Mouse (Mus musculus): ENCODE data around the gene Adam10. TPM values are rescaled to one million over a fixed set of nuclear protein-coding genes. Genes with fewer than 3 reads are reported as not detected.

Adam10 gene
- polyA plus RNA-seq, 1 experiment from 2014 or later: 64.6 TPM

DNA sequence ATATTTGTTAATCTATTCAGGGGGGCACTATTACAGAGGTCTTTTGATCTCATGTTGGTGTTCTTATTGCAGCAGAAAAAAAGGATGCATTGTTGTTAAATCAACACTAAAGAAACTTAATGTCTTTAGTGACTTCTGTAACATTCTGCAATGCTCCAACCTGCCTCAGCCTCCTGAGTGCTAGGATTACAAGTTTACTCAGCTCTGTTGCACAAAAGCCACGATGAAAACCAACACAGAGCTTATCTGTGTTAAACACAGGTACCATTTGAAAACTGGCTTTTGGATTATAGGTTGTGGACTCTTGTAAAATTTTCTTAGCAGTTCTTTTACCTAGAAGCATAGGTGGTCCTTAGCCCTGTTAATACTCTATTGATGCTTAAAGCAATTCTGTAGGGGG, 19.3 kb downstream of the Adam10 start:
- H3K27me3 ChIP-seq (replicated peaks; ENCODE audit: insufficient read depth, low read length): no peaks in the 10 kb centered on the region
- no peak for ATAC-seq

DNA sequence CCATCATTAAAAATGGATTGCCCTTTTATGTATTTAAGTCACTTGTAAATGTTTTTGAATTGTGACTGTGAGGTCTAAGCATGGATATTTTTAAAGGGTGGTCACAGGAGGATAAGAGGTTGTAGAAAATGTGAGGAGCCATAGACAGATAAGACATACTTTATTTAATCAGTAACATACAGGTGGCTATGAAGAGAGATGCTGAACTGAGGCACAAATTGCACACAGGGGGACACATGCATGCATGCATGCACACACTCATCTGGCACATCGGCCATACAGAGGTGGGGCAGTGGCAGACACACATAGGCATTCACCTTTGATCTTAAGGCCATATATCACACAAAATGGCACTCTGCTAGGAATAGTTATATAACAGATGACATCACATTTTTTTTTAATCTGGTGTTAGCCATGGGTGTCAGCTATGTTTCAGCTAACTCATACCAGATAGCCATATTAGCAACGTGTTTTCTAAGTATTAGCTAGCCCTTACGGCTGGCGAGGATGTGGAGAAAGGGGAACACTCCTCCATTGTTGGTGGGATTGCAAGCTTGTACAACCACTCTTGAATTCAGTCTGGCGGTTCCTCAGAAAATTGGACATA, 24.9 kb downstream of the Adam10 start:
- ATAC-seq: no peak
- H3K4me2 ChIP-seq (replicated peaks; ENCODE audit: low read depth, low read length): no peak overlapping the region
- no peak for DNase-seq (ENCODE audit: low spot score)
- no peak overlapping the region for H3K27ac ChIP-seq (ENCODE audit: low read length)
- no peak overlapping the region for H3K4me3 ChIP-seq (ENCODE audit: low read depth, low read length)
- 93% methylated on average over 5 of the region's 5 CpGs for WGBS
- H3K27me3 ChIP-seq (replicated peaks; ENCODE audit: insufficient read depth, low read length): no peaks in the 10 kb centered on the region
- no peaks in the 10 kb centered on the region for H3K36me3 ChIP-seq (ENCODE audit: insufficient read depth, low read length)
- peaks cover 2% of the 10 kb centered on the region; the same call in 1 of the 2 replicates for H3K4me1 ChIP-seq (ENCODE audit: insufficient read depth, low read depth, low read length)
- no peak overlapping the region for H3K9ac ChIP-seq (replicated peaks; ENCODE audit: low read depth)
- TF ChIP-seq CTCF (IDR thresholded peaks at IDR 0.05) (no peak), EP300 (IDR thresholded peaks at IDR 0.05) (no peak)
- H3K9me3 ChIP-seq (ENCODE audit: low read length): no peaks in the 10 kb centered on the region

More for the DNA sequence above, 19.3 kb downstream of the Adam10 start:
- TF ChIP-seq EP300 (IDR thresholded peaks at IDR 0.05): no peak
- TF ChIP-seq CTCF (IDR thresholded peaks at IDR 0.05): no peak
- Histone ChIP-seq H3K4me2 (replicated peaks; ENCODE audit: low read depth, low read length) (no peak overlapping the region), H3K36me3 (ENCODE audit: insufficient read depth, low read length) (no peaks in the 10 kb centered on the region), H3K9me3 (ENCODE audit: low read length) (no peaks in the 10 kb centered on the region), H3K4me3 (ENCODE audit: low read depth, low read length) (no peak overlapping the region), H3K9ac (replicated peaks; ENCODE audit: low read depth) (no peak overlapping the region), H3K27ac (ENCODE audit: low read length) (no peak overlapping the region), H3K4me1 (ENCODE audit: insufficient read depth, low read depth, low read length) (peaks cover 2% of the 10 kb centered on the region; the same call in 1 of the 2 replicates)
- 58% methylated on average over 1 of the region's 1 CpGs for WGBS
- no peak for DNase-seq (ENCODE audit: low spot score)

DNA sequence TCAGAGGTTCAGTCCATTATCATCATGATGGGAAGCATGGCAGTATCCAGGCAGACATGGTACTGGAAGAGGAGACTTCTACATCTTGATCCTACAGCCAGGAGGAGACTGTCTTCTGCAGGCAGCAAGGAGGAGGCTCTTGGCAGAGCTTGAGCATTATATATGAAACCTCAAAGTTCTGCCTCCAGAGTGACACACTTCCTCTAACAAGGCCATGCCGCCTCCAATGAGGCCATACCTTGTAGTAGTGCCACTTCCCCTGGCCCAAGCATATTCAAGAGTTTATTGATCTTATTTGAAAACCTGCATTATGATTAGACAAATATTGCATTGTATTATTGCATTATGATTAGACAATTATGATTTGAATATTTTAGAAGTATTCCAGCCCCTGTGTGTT, 27.6 kb downstream of the Adam10 start:
- Histone ChIP-seq H3K9me3 (ENCODE audit: low read length) (no peaks in the 10 kb centered on the region), H3K9ac (replicated peaks; ENCODE audit: low read depth) (no peak overlapping the region), H3K4me3 (ENCODE audit: low read depth, low read length) (no peak overlapping the region), H3K4me1 (ENCODE audit: insufficient read depth, low read depth, low read length) (no peaks in the 10 kb centered on the region), H3K27ac (ENCODE audit: low read length) (no peak overlapping the region), H3K36me3 (ENCODE audit: insufficient read depth, low read length) (no peaks in the 10 kb centered on the region), H3K4me2 (replicated peaks; ENCODE audit: low read depth, low read length) (no peak overlapping the region), H3K27me3 (replicated peaks; ENCODE audit: insufficient read depth, low read length) (no peaks in the 10 kb centered on the region)
- DNase-seq (ENCODE audit: low spot score) (no peak), ATAC-seq (no peak)
- 100% methylated on average over 1 of the region's 1 CpGs for WGBS
- TF ChIP-seq EP300 (IDR thresholded peaks at IDR 0.05): no peak
- TF ChIP-seq CTCF (IDR thresholded peaks at IDR 0.05): no peak

DNA sequence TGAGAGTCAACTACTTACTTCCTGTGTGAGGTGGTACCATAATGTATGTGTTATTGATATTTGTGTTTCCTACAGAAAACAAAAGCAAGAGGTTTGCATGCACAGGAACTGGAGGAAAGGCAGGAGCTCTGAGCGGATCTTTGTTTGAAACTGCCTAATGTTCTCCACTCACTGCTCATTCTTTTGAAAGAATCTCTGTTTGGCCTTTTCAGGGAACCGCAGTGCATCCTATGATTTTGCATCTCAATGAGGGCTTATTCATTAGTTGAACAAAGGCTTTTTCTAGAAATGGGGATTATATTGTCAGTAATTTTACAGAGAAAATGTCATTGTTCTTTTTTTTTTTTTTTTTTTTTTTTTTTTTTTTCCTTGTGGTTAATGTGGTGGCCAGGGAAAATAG, 50.7 kb downstream of the Adam10 start:
- Histone ChIP-seq H3K27me3 (replicated peaks; ENCODE audit: insufficient read depth, low read length) (no peaks in the 10 kb centered on the region), H3K9me3 (ENCODE audit: low read length) (no peaks in the 10 kb centered on the region), H3K36me3 (ENCODE audit: insufficient read depth, low read length) (no peaks in the 10 kb centered on the region), H3K4me1 (ENCODE audit: insufficient read depth, low read depth, low read length) (no peaks in the 10 kb centered on the region), H3K4me2 (replicated peaks; ENCODE audit: low read depth, low read length) (no peak overlapping the region), H3K27ac (ENCODE audit: low read length) (no peak overlapping the region), H3K9ac (replicated peaks; ENCODE audit: low read depth) (no peak overlapping the region), H3K4me3 (ENCODE audit: low read depth, low read length) (no peak overlapping the region)
- no peak for DNase-seq (ENCODE audit: low spot score)
- no peak for ATAC-seq
- 76% methylated on average over 2 of the region's 2 CpGs for WGBS
- TF ChIP-seq CTCF (IDR thresholded peaks at IDR 0.05) (no peak), EP300 (IDR thresholded peaks at IDR 0.05) (no peak)

DNA sequence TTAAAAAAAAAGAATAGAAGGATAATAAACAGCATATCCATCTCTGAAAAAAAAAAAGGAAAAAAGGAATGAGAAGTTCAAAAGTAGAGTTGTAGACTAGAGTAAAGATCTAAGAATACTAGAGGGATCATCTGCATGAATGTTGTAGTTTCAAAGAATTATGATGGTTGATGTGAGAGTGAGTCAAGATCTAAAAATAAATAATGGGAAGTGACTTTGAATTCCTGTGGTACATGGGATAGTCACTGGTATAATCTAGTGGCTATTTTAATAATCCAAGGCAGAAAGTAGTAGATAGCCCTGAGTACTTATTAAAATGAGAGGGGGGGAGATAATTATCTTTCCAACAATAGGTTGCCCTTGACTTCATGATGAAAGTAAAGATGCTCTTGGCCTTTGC, 52.3 kb downstream of the Adam10 start:
- TF ChIP-seq EP300 (IDR thresholded peaks at IDR 0.05): no peak
- no peak for TF ChIP-seq CTCF (IDR thresholded peaks at IDR 0.05)
- H3K36me3 ChIP-seq (ENCODE audit: insufficient read depth, low read length): no peaks in the 10 kb centered on the region
- no peaks in the 10 kb centered on the region for H3K9me3 ChIP-seq (ENCODE audit: low read length)
- no peaks in the 10 kb centered on the region for H3K27me3 ChIP-seq (replicated peaks; ENCODE audit: insufficient read depth, low read length)
- H3K9ac ChIP-seq (replicated peaks; ENCODE audit: low read depth): no peak overlapping the region
- no peak overlapping the region for H3K27ac ChIP-seq (ENCODE audit: low read length)
- DNase-seq (ENCODE audit: low spot score) (no peak), ATAC-seq (no peak)
- no peak overlapping the region for H3K4me2 ChIP-seq (replicated peaks; ENCODE audit: low read depth, low read length)
- no peaks in the 10 kb centered on the region for H3K4me1 ChIP-seq (ENCODE audit: insufficient read depth, low read depth, low read length)
- H3K4me3 ChIP-seq (ENCODE audit: low read depth, low read length): no peak overlapping the region

DNA sequence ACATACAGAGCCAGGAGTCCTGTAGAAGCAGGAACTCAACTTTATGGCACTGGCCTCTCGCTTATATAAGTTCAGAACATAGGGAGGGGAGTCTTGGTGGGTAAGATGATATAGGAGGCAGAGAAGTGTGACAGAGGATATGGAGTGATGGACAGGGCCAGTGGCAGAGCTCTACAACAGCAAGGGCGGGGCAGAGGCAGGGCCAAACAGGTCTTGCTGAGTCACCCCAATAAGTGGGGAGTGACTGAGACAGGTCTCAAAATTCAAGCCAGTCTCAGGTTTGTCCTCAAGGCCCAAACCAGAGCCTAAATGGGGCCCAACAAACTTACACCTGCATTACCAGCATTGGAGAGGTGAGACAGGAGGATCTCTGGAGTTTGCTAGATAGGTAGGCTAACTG, 54.4 kb downstream of the Adam10 start:
- Histone ChIP-seq H3K27me3 (replicated peaks; ENCODE audit: insufficient read depth, low read length) (no peaks in the 10 kb centered on the region), H3K4me1 (ENCODE audit: insufficient read depth, low read depth, low read length) (no peaks in the 10 kb centered on the region), H3K36me3 (ENCODE audit: insufficient read depth, low read length) (no peaks in the 10 kb centered on the region), H3K4me3 (ENCODE audit: low read depth, low read length) (no peak overlapping the region), H3K27ac (ENCODE audit: low read length) (no peak overlapping the region), H3K4me2 (replicated peaks; ENCODE audit: low read depth, low read length) (no peak overlapping the region), H3K9me3 (ENCODE audit: low read length) (no peaks in the 10 kb centered on the region), H3K9ac (replicated peaks; ENCODE audit: low read depth) (no peak overlapping the region)
- 97% methylated on average over 2 of the region's 2 CpGs for WGBS
- TF ChIP-seq CTCF (IDR thresholded peaks at IDR 0.05): no peak
- TF ChIP-seq EP300 (IDR thresholded peaks at IDR 0.05): no peak
- DNase-seq (ENCODE audit: low spot score): no peak
- no peak for ATAC-seq

DNA sequence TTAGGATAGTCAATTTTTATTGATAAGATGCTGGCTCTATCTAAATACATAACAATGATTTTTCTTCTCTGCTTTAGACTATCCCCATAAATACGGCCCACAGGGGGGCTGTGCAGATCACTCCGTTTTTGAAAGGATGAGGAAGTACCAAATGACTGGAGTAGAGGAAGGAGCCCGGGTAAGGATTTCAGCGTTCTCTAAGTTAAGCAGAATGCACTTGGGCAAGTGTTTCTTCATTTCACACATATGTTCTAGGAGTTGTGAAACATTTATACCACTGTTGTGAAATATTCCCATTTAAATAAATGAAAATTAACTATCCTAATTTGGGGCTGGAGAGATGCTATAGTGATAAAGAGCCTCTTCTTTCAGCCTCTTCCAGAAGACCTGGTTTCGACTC, 61.2 kb downstream of the Adam10 start:
- Histone ChIP-seq H3K27me3 (replicated peaks; ENCODE audit: insufficient read depth, low read length) (no peaks in the 10 kb centered on the region), H3K4me2 (replicated peaks; ENCODE audit: low read depth, low read length) (no peak overlapping the region), H3K27ac (ENCODE audit: low read length) (no peak overlapping the region), H3K4me3 (ENCODE audit: low read depth, low read length) (no peak overlapping the region), H3K4me1 (ENCODE audit: insufficient read depth, low read depth, low read length) (no peaks in the 10 kb centered on the region), H3K9ac (replicated peaks; ENCODE audit: low read depth) (no peak overlapping the region), H3K36me3 (ENCODE audit: insufficient read depth, low read length) (no peaks in the 10 kb centered on the region), H3K9me3 (ENCODE audit: low read length) (no peaks in the 10 kb centered on the region)
- no peak for TF ChIP-seq EP300 (IDR thresholded peaks at IDR 0.05)
- TF ChIP-seq CTCF (IDR thresholded peaks at IDR 0.05): no peak
- 84% methylated on average over 5 of the region's 5 CpGs for WGBS
- ATAC-seq (no peak), DNase-seq (ENCODE audit: low spot score) (peak; percentile 14)
